Mouse (Mus musculus): Measurements from ENCODE around the gene Uts2r. TPM values are rescaled to one million over a fixed set of nuclear protein-coding genes. Genes with fewer than 3 reads are reported as not detected.

Uts2r gene
- not detected in 2 replicates for polyA plus RNA-seq (2015; fragmentation: Nextera tagmentation; extraction: Ambion mirVana)

DNA sequence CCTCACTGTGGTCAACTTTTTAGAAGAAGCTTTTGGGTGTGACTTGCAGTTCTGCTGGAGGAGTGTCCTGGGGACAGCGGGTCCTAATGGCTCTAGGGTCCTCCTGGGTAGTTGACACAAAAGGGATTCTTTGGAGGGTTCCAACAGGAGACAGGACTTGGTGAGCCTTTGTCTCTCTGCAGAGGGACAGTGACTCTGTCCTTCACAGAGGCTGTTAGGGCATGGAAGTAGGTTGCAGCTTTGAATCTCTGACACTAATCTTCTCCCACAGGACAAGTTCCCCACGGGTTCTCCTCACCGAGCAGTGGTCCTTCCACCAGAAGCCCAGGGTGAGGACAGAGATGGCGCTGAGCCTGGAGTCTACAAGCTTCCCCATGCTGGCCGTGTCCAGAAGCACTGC, at the start of gene Uts2r:
Gene Uts2r, plus strand, starts transcription at position 301 of the 400 bp plus-strand sequence.

DNA sequence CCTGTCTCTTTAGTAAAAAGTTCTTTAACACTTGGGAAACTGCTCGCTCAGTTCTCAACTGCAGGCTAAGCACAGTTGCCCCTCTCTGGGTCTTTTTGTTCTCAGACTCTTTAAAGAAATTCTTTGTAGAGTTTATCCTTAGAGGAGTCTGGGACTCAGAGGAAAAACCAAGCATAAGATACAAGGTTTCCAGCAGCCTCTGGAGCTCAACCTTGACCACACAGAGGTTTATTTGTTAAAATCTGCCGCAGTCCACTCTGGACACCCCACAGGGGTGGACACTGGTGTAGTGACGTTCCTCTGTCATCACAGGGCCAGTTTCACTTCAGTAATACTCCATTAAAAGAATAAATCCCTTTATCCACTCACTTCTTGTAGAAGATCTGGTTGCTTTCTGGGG, 41.5 kb upstream of the Uts2r start, which contains the start of gene Tex19.2:
Gene Tex19.2, minus strand, starts transcription at position 101 of the 400 bp plus-strand sequence.

DNA sequence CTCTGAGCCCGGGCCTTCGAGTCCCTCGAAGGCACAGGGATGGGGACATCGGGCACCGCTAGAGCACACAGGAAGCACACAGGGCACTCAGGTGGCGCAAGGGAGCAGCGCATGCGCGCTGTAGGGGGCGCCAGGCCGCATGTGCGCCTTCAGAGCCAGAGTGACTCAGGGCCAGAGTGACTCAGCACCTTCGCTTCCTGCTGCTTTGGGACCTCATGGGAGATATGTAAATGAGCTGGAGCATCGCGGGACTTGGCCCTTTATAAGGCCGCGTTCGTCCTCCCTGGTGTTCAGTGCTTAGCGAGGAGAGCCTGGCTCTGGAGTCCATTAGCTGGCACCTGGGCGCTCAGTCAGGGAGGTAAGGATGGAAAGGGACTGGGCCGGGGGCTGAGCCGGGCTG, 14.2 kb upstream of the Uts2r start, which contains the start of gene Tex19.1:
Gene Tex19.1, plus strand, starts transcription at position 279 of the 400 bp plus-strand sequence.

DNA sequence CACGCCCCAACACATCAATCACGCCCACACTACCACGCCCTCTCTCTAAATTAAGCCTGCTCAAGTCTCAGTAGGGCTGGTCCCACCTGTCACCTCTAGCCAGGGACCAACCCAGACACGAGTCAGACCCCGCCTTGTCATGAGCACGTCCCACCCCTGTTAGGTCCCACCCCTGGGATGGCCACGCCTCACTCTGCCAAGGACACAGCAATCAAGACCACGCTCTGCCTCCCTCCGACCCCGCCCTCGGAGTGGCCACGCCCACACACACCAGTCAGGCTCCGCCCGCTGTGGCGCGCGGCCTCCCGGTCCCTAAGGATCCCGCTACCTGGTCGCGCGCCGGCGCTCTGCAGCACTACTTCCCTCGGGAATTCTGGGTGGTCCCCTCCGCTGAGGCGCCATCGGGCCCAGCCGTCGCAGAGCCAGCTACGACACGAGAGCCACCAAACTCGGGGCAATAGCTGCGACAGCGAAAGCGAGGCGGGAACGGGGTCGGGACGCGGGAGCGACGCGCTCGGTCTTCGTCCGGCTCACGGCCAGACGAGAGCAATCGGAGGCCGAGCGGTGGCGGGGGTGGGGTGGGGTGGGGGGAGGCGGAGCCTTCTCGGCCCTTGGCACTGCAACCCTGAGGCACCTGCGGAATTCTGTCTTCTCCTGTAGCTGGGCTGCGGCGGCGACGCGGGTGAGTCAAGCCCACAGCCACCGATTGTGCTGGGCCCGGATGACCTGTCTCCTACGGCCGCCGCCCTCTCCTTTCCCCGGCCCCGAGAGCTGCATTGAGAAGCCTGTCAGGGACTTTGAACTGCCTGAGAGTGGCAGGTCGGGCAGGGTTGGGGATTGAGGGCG, 44.3 kb downstream of the Uts2r start, which contains the start of the genes Hexdc and Ogfod3:
Gene Hexdc, plus strand, starts transcription at position 273 of the 846 bp plus-strand sequence.
Gene Ogfod3, minus strand, starts transcription at position 551 of the 846 bp plus-strand sequence.

Other genes with a start within 250 kb of the Uts2r start
- 2.4 and 3.1 TPM in 2 replicates for gene Ccdc57, start 227.4 kb upstream of the Uts2r start, polyA plus RNA-seq (2015; fragmentation: Nextera tagmentation; extraction: Ambion mirVana)
- 30.7 and 31.2 TPM in 2 replicates for gene Slc16a3, start 211.8 kb upstream of the Uts2r start, polyA plus RNA-seq (2015; fragmentation: Nextera tagmentation; extraction: Ambion mirVana)
- 45.4 and 51.5 TPM in 2 replicates for gene Csnk1d, start 168.9 kb upstream of the Uts2r start, polyA plus RNA-seq (2015; fragmentation: Nextera tagmentation; extraction: Ambion mirVana)
- 4.1 and 7.0 TPM in 2 replicates for gene Cd7, start 120.9 kb upstream of the Uts2r start, polyA plus RNA-seq (2015; fragmentation: Nextera tagmentation; extraction: Ambion mirVana)
- gene Sectm1b, start 96.7 kb upstream of the Uts2r start, polyA plus RNA-seq (2015; fragmentation: Nextera tagmentation; extraction: Ambion mirVana): 0.19 and 0.29 TPM in 2 replicates
- gene Sectm1a, start 79.1 kb upstream of the Uts2r start, polyA plus RNA-seq (2015; fragmentation: Nextera tagmentation; extraction: Ambion mirVana): 0.16 TPM in 1 of 2 replicates, not detected in the other
- 0.06 TPM in 1 of 2 replicates, not detected in the other for gene Tex19.2, start 41.6 kb upstream of the Uts2r start, polyA plus RNA-seq (2015; fragmentation: Nextera tagmentation; extraction: Ambion mirVana)
- gene Tex19.1, start 14.1 kb upstream of the Uts2r start, polyA plus RNA-seq (2015; fragmentation: Nextera tagmentation; extraction: Ambion mirVana): not detected in 2 replicates
- gene Hexdc, start 44.2 kb downstream of the Uts2r start, polyA plus RNA-seq (2015; fragmentation: Nextera tagmentation; extraction: Ambion mirVana): 3.8 TPM in 2 replicates
- gene Ogfod3, start 44.4 kb downstream of the Uts2r start, polyA plus RNA-seq (2015; fragmentation: Nextera tagmentation; extraction: Ambion mirVana): 14.7 and 15.4 TPM in 2 replicates
- 28.1 and 31.3 TPM in 2 replicates for gene Cybc1, start 69.1 kb downstream of the Uts2r start, polyA plus RNA-seq (2015; fragmentation: Nextera tagmentation; extraction: Ambion mirVana)
- gene Narf, start 77.0 kb downstream of the Uts2r start, polyA plus RNA-seq (2015; fragmentation: Nextera tagmentation; extraction: Ambion mirVana): 56.7 and 66.8 TPM in 2 replicates
- gene Foxk2, start 99.7 kb downstream of the Uts2r start, polyA plus RNA-seq (2015; fragmentation: Nextera tagmentation; extraction: Ambion mirVana): 4.7 and 5.0 TPM in 2 replicates
- gene Wdr45b, start 194.2 kb downstream of the Uts2r start, polyA plus RNA-seq (2015; fragmentation: Nextera tagmentation; extraction: Ambion mirVana): 26.8 and 35.3 TPM in 2 replicates
- 1.3 and 2.7 TPM in 2 replicates for gene Rab40b, start 228.0 kb downstream of the Uts2r start, polyA plus RNA-seq (2015; fragmentation: Nextera tagmentation; extraction: Ambion mirVana)